ENCODE assay signal across 24 mouse cellular contexts in genomic region chr15:25899021-25899420, GRCm38 (mm10). TPM values are rescaled to one million over a fixed set of nuclear protein-coding genes. Genes with fewer than 3 reads are reported as not detected.
DNase-seq lines count a peak whose midpoint lies in the region; ATAC-seq and TF ChIP-seq lines count a peak whose summit lies in the region.
"Had no signal": no experiment of that assay in that cellular context is flagged by ENCODE, and none has a peak within 500 bp of the region (broad histone marks: within the 10 kb centered on the region; RNA-seq: fewer than 3 reads in every experiment).

No protein-coding gene starts in this region.

- no peak for TF ChIP-seq POLR2A in cortical plate, adult 2 months (IDR thresholded peaks at IDR 0.05; ENCODE audit: extremely low read depth, insufficient read depth, low read length)

- peak; percentile 53 for ATAC-seq in frontal cortex, adult (ENCODE audit: low TSS enrichment)
- ATAC-seq: intestine, postnatal 0 days had no signal

- DNase-seq in frontal cortex, postnatal 25 days (ENCODE audit: low spot score in 2 of 2): no peak
- peak; percentile 43 to 54 for DNase-seq in layer of hippocampus, adult 8-10 months (ENCODE audit: low spot score in 2 of 2)
- no peak for DNase-seq in layer of hippocampus, postnatal 10 days (ENCODE audit: low spot score in 2 of 2)
- peak; percentile 52 for DNase-seq in Muller cell, postnatal 12 days (ENCODE audit: inconsistent ontology term)
- DNase-seq in spleen, postnatal 36 days (ENCODE audit: low spot score in 2 of 2): no peak
- DNase-seq: adrenal gland, adult 2 months; B cell, adult 2 months; cerebellum, postnatal 14 days; heart, adult 11 months; heart, postnatal 14 days; lung, postnatal 4 days; right cerebral cortex, postnatal 25 days; thymus, adult 2 months had no signal

- peak overlapping the region; percentile 87; the same call in 1 of the 2 replicates for H3K27ac ChIP-seq in cortical plate, adult 2 months (ENCODE audit: insufficient read depth, low read length)
- H3K27ac ChIP-seq: forebrain, embryonic 10.5 days; hindbrain, embryonic 13.5 days; kidney, embryonic 15.5 days; liver, embryonic 14.5 days; lung, embryonic 15.5 days; stomach, embryonic 15.5 days had no signal

- TF ChIP-seq CTCF in cortical plate, adult 2 months (IDR thresholded peaks at IDR 0.05; ENCODE audit: extremely low read depth, insufficient read depth, low read length): no peak

- no peak overlapping the region for H3K4me3 ChIP-seq in cortical plate, adult 2 months (ENCODE audit: insufficient read depth, low read length)
- H3K4me3 ChIP-seq: forebrain, embryonic 10.5 days; heart, embryonic 12.5 days; hindbrain, embryonic 13.5 days; kidney, embryonic 15.5 days; lung, embryonic 15.5 days; myocyte; stomach, embryonic 15.5 days had no signal

- H3K4me1 ChIP-seq in cortical plate, adult 2 months (ENCODE audit: control insufficient read depth, insufficient read depth, low read length): no peaks in the 10 kb centered on the region; the same call in 1 of the 2 replicates
- H3K4me1 ChIP-seq: kidney, embryonic 15.5 days; lung, embryonic 15.5 days; stomach, embryonic 15.5 days had no signal

RNA-seq across cellular contexts. Expression of gene Retreg1, which starts 56.0 kb away (rescaled TPM):
- total RNA-seq in layer of hippocampus, adult 8-10 months (2022): 10 to 100 TPM; 33.9 to 36.7 (median 35.5) TPM
- 10 to 100 TPM; 35.3 to 36.7 TPM for total RNA-seq in layer of hippocampus, postnatal 10 days (2021)
- polyA plus RNA-seq in cortical plate, adult 2 months (2012; rRNA removed): 24.3 TPM in 2 replicates

Comparison
In these comparisons a context has a peak if more than half of its experiments do, and no peak if none do; other contexts are left out.
1. DNase-seq: peak in layer of hippocampus, adult 8-10 months (2 of 2) and Muller cell, postnatal 12 days (single experiment); none in frontal cortex, postnatal 25 days (0 of 2), layer of hippocampus, postnatal 10 days (0 of 2) and spleen, postnatal 36 days (0 of 2).